Mouse (Mus musculus): ENCODE data around the gene Polr3gl. TPM values are rescaled to one million over a fixed set of nuclear protein-coding genes. Genes with fewer than 3 reads are reported as not detected.

The Polr3gl gene
- total RNA-seq, 1 experiment: 5.7 TPM

- Histone ChIP-seq H3K9me3 (ENCODE audit: control insufficient read depth, insufficient read depth, low read depth, low read length) (no peaks in the 10 kb centered on the region), H3K27ac (ENCODE audit: insufficient read depth, low read depth, low read length, poor library complexity, severe bottlenecking) (no peak overlapping the region), H3K4me1 (ENCODE audit: control insufficient read depth in 2 of 2, insufficient read depth in 2 of 2, low read length in 2 of 2, poor library complexity in 1 of 2) (peaks cover 2 to 13% of the 10 kb centered on the region in 2 experiments), H3K9ac (ENCODE audit: insufficient read depth, low read depth, low read length, poor library complexity, severe bottlenecking) (no peak overlapping the region), H3K36me3 (ENCODE audit: control insufficient read depth, insufficient read depth, low read length, poor library complexity, severe bottlenecking) (no peaks in the 10 kb centered on the region), H3K4me3 (ENCODE audit: insufficient read depth in 1 of 2, low read depth in 1 of 2, low read length in 2 of 2, poor library complexity in 1 of 2, severe bottlenecking in 1 of 2) (no peak overlapping the region)
- no peak for DNase-seq (ENCODE audit: low read depth, low spot score)
- in situ Hi-C loops (cut with MboI; ENCODE audit: low sequenced_read_pairs in 2 of 2, unreplicated experiment in 2 of 2): no loop called here
- TF ChIP-seq CHD2 (IDR thresholded peaks at IDR 0.05; ENCODE audit: low read depth, low read length) (no peak), HCFC1 (IDR thresholded peaks at IDR 0.05; ENCODE audit: borderline replicate concordance, insufficient read depth, low read length) (no peak), ZNF384 (IDR thresholded peaks at IDR 0.05; ENCODE audit: low read depth, low read length) (no peak), MAFK (IDR thresholded peaks at IDR 0.05; ENCODE audit: insufficient read depth, low read depth, low read length) (no peak), ZC3H11A (IDR thresholded peaks at IDR 0.05; ENCODE audit: borderline replicate concordance, low read depth, low read length) (no peak)
Observed at GRCm38 (mm10) chr3:96551890-96552289, 42.1 kb downstream of the Polr3gl start.

DNA sequence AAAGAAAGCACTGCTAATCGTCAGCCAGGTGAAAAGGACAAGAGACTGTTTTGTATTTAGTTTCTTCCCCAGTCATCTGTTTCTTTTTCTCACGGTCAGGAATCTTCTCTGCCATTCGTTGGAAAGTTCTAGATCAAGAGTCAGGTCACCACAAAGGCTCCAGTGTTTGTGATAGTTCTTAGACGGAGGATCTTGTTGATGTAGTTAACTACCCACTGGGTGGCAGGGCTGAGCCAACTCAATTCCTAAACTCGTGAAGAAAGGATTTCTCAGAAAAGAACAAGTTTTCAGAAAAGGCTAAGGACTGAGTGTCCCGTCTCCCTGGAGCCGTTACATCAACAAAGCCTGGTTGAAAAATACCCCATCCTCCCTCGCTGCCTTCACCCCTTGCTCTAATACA lies 42.8 kb downstream of the Polr3gl start:
- in situ Hi-C loops (cut with MboI; ENCODE audit: low sequenced_read_pairs in 2 of 2, unreplicated experiment in 2 of 2): no loop called here
- no peak overlapping the region for H3K9ac ChIP-seq (ENCODE audit: insufficient read depth, low read depth, low read length, poor library complexity, severe bottlenecking)
- H3K36me3 ChIP-seq (ENCODE audit: control insufficient read depth, insufficient read depth, low read length, poor library complexity, severe bottlenecking): no peaks in the 10 kb centered on the region
- TF ChIP-seq ZNF384 (IDR thresholded peaks at IDR 0.05; ENCODE audit: low read depth, low read length): no peak
- TF ChIP-seq CHD2 (IDR thresholded peaks at IDR 0.05; ENCODE audit: low read depth, low read length): no peak
- TF ChIP-seq MAFK (IDR thresholded peaks at IDR 0.05; ENCODE audit: insufficient read depth, low read depth, low read length): no peak
- no peak for TF ChIP-seq HCFC1 (IDR thresholded peaks at IDR 0.05; ENCODE audit: borderline replicate concordance, insufficient read depth, low read length)
- TF ChIP-seq ZC3H11A (IDR thresholded peaks at IDR 0.05; ENCODE audit: borderline replicate concordance, low read depth, low read length): 0 out of 2 replicates have a peak, but pooled peaks have one; percentile 49
- no peaks in the 10 kb centered on the region for H3K9me3 ChIP-seq (ENCODE audit: control insufficient read depth, insufficient read depth, low read depth, low read length)
- no peak for DNase-seq (ENCODE audit: low read depth, low spot score)
- no peak overlapping the region for H3K4me3 ChIP-seq (ENCODE audit: insufficient read depth in 1 of 2, low read depth in 1 of 2, low read length in 2 of 2, poor library complexity in 1 of 2, severe bottlenecking in 1 of 2)
- no peak overlapping the region for H3K27ac ChIP-seq (ENCODE audit: insufficient read depth, low read depth, low read length, poor library complexity, severe bottlenecking)
- peaks cover 2 to 13% of the 10 kb centered on the region in 2 experiments for H3K4me1 ChIP-seq (ENCODE audit: control insufficient read depth in 2 of 2, insufficient read depth in 2 of 2, low read length in 2 of 2, poor library complexity in 1 of 2)

GRCm38 (mm10) chr3:96549346-96549745 lies 44.6 kb downstream of the Polr3gl start:
- TF ChIP-seq ZC3H11A (IDR thresholded peaks at IDR 0.05; ENCODE audit: borderline replicate concordance, low read depth, low read length): no peak
- TF ChIP-seq HCFC1 (IDR thresholded peaks at IDR 0.05; ENCODE audit: borderline replicate concordance, insufficient read depth, low read length): no peak
- Histone ChIP-seq H3K9ac (ENCODE audit: insufficient read depth, low read depth, low read length, poor library complexity, severe bottlenecking) (no peak overlapping the region), H3K9me3 (ENCODE audit: control insufficient read depth, insufficient read depth, low read depth, low read length) (no peaks in the 10 kb centered on the region), H3K36me3 (ENCODE audit: control insufficient read depth, insufficient read depth, low read length, poor library complexity, severe bottlenecking) (no peaks in the 10 kb centered on the region), H3K27ac (ENCODE audit: insufficient read depth, low read depth, low read length, poor library complexity, severe bottlenecking) (no peak overlapping the region), H3K4me1 (ENCODE audit: control insufficient read depth in 2 of 2, insufficient read depth in 2 of 2, low read length in 2 of 2, poor library complexity in 1 of 2) (peaks cover 2 to 10% of the 10 kb centered on the region in 2 experiments; a peak in 3 of 4 replicates), H3K4me3 (ENCODE audit: insufficient read depth in 1 of 2, low read depth in 1 of 2, low read length in 2 of 2, poor library complexity in 1 of 2, severe bottlenecking in 1 of 2) (no peak overlapping the region)
- in situ Hi-C loops (cut with MboI; ENCODE audit: low sequenced_read_pairs in 2 of 2, unreplicated experiment in 2 of 2): loop anchor here (5.0 to 10.0 kb wide), 2 partner anchors 85 to 93 kb away; partner anchors contain the start of genes Gm42957 (in 1 of the 2) and Pex11b (in 1 of the 2)
- DNase-seq (ENCODE audit: low read depth, low spot score): no peak

DNA sequence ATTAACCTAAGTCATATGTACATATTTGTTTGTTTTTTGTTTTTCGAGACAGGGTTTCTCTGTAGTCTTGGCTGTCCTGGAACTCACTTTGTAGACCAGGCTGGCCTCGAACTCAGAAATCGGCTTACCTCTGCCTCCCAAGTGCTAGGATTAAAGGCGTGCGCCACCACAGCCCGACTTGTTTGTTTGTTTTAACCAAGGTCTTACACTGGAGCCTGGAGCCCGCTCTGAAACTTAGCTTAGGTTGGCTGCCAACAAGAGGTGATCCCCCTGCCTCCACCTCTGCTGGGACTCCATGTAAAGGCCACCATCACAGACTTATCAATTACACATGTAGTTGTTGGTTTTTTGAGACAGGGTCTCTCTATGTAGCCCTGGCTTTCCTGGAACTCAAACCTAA lies 45.2 kb downstream of the Polr3gl start:
- no peaks in the 10 kb centered on the region for H3K9me3 ChIP-seq (ENCODE audit: control insufficient read depth, insufficient read depth, low read depth, low read length)
- in situ Hi-C loops (cut with MboI; ENCODE audit: low sequenced_read_pairs in 2 of 2, unreplicated experiment in 2 of 2): loop anchor here (5.0 to 10.0 kb wide), 2 partner anchors 86 to 93 kb away; partner anchors contain the start of genes Gm42957 (in 1 of the 2) and Pex11b (in 1 of the 2)
- H3K27ac ChIP-seq (ENCODE audit: insufficient read depth, low read depth, low read length, poor library complexity, severe bottlenecking): no peak overlapping the region
- no peak overlapping the region for H3K9ac ChIP-seq (ENCODE audit: insufficient read depth, low read depth, low read length, poor library complexity, severe bottlenecking)
- H3K4me3 ChIP-seq (ENCODE audit: insufficient read depth in 1 of 2, low read depth in 1 of 2, low read length in 2 of 2, poor library complexity in 1 of 2, severe bottlenecking in 1 of 2): no peak overlapping the region
- H3K36me3 ChIP-seq (ENCODE audit: control insufficient read depth, insufficient read depth, low read length, poor library complexity, severe bottlenecking): no peaks in the 10 kb centered on the region
- peaks cover 2 to 8% of the 10 kb centered on the region in 2 experiments; a peak in 3 of 4 replicates for H3K4me1 ChIP-seq (ENCODE audit: control insufficient read depth in 2 of 2, insufficient read depth in 2 of 2, low read length in 2 of 2, poor library complexity in 1 of 2)
- no peak for DNase-seq (ENCODE audit: low read depth, low spot score)
- TF ChIP-seq HCFC1 (IDR thresholded peaks at IDR 0.05; ENCODE audit: borderline replicate concordance, insufficient read depth, low read length): no peak
- TF ChIP-seq ZC3H11A (IDR thresholded peaks at IDR 0.05; ENCODE audit: borderline replicate concordance, low read depth, low read length): no peak
- TF ChIP-seq MAFK (IDR thresholded peaks at IDR 0.05; ENCODE audit: insufficient read depth, low read depth, low read length): no peak
- TF ChIP-seq CHD2 (IDR thresholded peaks at IDR 0.05; ENCODE audit: low read depth, low read length): no peak
- no peak for TF ChIP-seq ZNF384 (IDR thresholded peaks at IDR 0.05; ENCODE audit: low read depth, low read length)

Measured in ES-E14 (cell line).